Mouse (Mus musculus) stomach, embryonic 15.5 days (tissue): ENCODE measurements at regions not wholly inside any gene's neighbourhood (a gene's known extent, or its start where the extent isn't known, plus 50 kb on each side); places are given as distances from the start of the nearest gene placed in this dataset.
A peak's percentile ranks its signal among the peaks of the same experiment; 100 is the strongest.

Experiments
- ATAC-seq: fragments of 200-750 bp; cut with Nextera tagmentation; 2 replicates; pipeline ENCODE4 v1.8.0; 2017; ENCODE audit warnings: low read depth, moderate number of reproducible peaks, moderate TSS enrichment; ENCODE audit not compliant: insufficient read depth, low FRiP score
- H3K27ac ChIP-seq: fragments of 300-500 bp; sonication (generic); 2 replicates; pipeline ENCODE4 v1.5.1; 2015; ENCODE audit warnings: mild to moderate bottlenecking, inconsistent platforms
- H3K27me3 ChIP-seq: fragments of 300-500 bp; sonication (generic); replicated peaks from 2 replicates; pipeline ENCODE4 v1.6.1; 2015; ENCODE audit warnings: inconsistent platforms
- H3K36me3 ChIP-seq: fragments of 300-500 bp; sonication (generic); 2 replicates; pipeline ENCODE4 v1.6.1; 2015; ENCODE audit warnings: inconsistent platforms
- H3K4me1 ChIP-seq: fragments of 300-500 bp; sonication (generic); 2 replicates; pipeline ENCODE4 v1.6.1; 2015; ENCODE audit warnings: inconsistent platforms
- H3K4me2 ChIP-seq: fragments of 300-500 bp; sonication (generic); 2 replicates; pipeline ENCODE4 v1.6.1; 2015; ENCODE audit warnings: mild to moderate bottlenecking, inconsistent platforms
- H3K4me3 ChIP-seq: fragments of 300-500 bp; sonication (generic); replicated peaks from 2 replicates; pipeline ENCODE4 v1.5.1; 2015; ENCODE audit warnings: inconsistent platforms
- H3K9ac ChIP-seq: fragments of 300-500 bp; sonication (generic); 2 replicates; pipeline ENCODE4 v1.6.1; 2015; ENCODE audit warnings: inconsistent platforms
- H3K9me3 ChIP-seq: fragments of 300-500 bp; sonication (generic); 2 replicates; pipeline ENCODE4 v1.6.1; 2016; ENCODE audit warnings: inconsistent platforms
- WGBS: fragments of 180-500 bp; shearing (Covaris S2); methylation state at CpG from one replicate; pipeline ENCODE4 v1.1.7; 2015; 5-methylcytosine and 5-hydroxymethylcytosine counted together

DNA sequence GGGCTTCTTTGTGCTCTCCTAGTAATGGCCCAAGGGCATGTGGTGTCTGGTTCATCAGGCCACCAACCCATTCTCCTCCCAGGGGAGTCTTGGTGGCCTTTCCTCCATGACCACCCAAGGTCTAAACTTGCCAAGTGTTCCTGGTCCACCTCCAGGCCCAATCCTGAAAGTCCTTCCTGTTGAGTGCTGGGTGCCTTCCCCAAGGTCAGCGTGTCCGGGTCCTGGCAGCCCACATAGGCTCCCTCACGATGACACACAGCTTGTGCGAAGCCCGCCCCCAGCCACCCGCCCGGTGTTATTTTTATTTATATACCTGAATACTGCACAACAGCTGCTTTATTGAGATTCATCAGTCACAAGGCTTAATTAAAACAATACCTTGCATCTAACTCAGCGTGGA is 161.8 kb upstream of the A530016L24Rik start:
- ATAC-seq: no peak
- Histone ChIP-seq H3K9me3 (no peaks in the 10 kb centered on the region), H3K9ac (no peak overlapping the region), H3K4me3 (no peak overlapping the region), H3K4me1 (peaks cover 23% of the 10 kb centered on the region), H3K27me3 (0 out of 2 replicates have a peak, but pooled peaks cover 4% of the 10 kb centered on the region), H3K4me2 (no peak overlapping the region), H3K27ac (no peak overlapping the region), H3K36me3 (no peaks in the 10 kb centered on the region)
- WGBS: 84% methylated on average over 8 of the region's 8 CpGs

GRCm38 (mm10) chr12:112328809-112329575 is 160.3 kb upstream of the A530016L24Rik start:
- 0 out of 2 replicates have a peak, but pooled peaks cover 4% of the 10 kb centered on the region for H3K27me3 ChIP-seq
- H3K36me3 ChIP-seq: no peaks in the 10 kb centered on the region
- 37% methylated on average over 8 of the region's 8 CpGs for WGBS
- no peak overlapping the region for H3K4me3 ChIP-seq
- no peaks in the 10 kb centered on the region for H3K9me3 ChIP-seq
- no peak for ATAC-seq
- H3K4me1 ChIP-seq: peaks cover 28% of the 10 kb centered on the region
- no peak overlapping the region for H3K9ac ChIP-seq
- H3K27ac ChIP-seq: no peak overlapping the region
- H3K4me2 ChIP-seq: no peak overlapping the region

GRCm38 (mm10) chr12:112329701-112330301 is 159.4 kb upstream of the A530016L24Rik start:
- Histone ChIP-seq H3K4me2 (no peak overlapping the region), H3K27me3 (no peaks in the 10 kb centered on the region), H3K4me1 (peaks cover 33% of the 10 kb centered on the region), H3K9ac (no peak overlapping the region), H3K4me3 (no peak overlapping the region), H3K27ac (no peak overlapping the region), H3K36me3 (no peaks in the 10 kb centered on the region), H3K9me3 (no peaks in the 10 kb centered on the region)
- ATAC-seq: no peak
- 31% methylated on average over 18 of the region's 18 CpGs for WGBS

- H3K27me3 ChIP-seq: no peaks in the 10 kb centered on the region
- H3K36me3 ChIP-seq: no peaks in the 10 kb centered on the region
- H3K4me3 ChIP-seq: no peak overlapping the region
- ATAC-seq: no peak
- no peak overlapping the region for H3K9ac ChIP-seq
- peaks cover 33% of the 10 kb centered on the region for H3K4me1 ChIP-seq
- H3K9me3 ChIP-seq: no peaks in the 10 kb centered on the region
- H3K4me2 ChIP-seq: no peak overlapping the region
- H3K27ac ChIP-seq: no peak overlapping the region
- 58% methylated on average over 5 of the region's 5 CpGs for WGBS
Observed at GRCm38 (mm10) chr12:112330557-112330956, 158.7 kb upstream of the A530016L24Rik start.

DNA sequence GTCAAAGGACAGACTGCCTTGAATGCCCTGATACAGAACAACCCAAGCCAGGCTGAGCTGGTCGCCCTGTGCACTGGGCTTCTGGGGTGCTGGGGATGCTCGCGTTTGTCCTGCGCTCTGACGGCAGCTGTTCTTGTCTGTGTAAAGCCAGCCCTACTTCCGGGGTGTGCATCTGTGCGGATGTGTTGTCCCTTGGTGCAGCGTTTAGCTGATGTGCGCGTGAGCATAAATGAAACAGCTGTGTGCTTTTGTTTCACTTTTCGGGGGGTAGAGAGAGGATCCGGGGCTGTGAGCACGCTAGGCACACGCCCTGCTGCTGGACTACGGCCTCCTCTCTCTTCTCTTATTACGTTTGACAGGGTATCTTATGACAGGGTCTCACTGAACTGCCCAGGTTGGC is 158.2 kb upstream of the A530016L24Rik start:
- Histone ChIP-seq H3K9ac (no peak overlapping the region), H3K27ac (no peak overlapping the region), H3K4me2 (no peak overlapping the region), H3K4me3 (no peak overlapping the region), H3K27me3 (no peaks in the 10 kb centered on the region), H3K4me1 (peaks cover 33% of the 10 kb centered on the region), H3K9me3 (no peaks in the 10 kb centered on the region), H3K36me3 (no peaks in the 10 kb centered on the region)
- no peak for ATAC-seq
- WGBS: 56% methylated on average over 16 of the region's 16 CpGs

GRCm38 (mm10) chr12:112333125-112334079 is 155.8 kb upstream of the A530016L24Rik start:
- H3K9me3 ChIP-seq: no peaks in the 10 kb centered on the region
- no peak overlapping the region for H3K4me2 ChIP-seq
- peaks cover 33% of the 10 kb centered on the region for H3K4me1 ChIP-seq
- H3K4me3 ChIP-seq: no peak overlapping the region
- peak; percentile 67 for ATAC-seq
- H3K9ac ChIP-seq: no peak overlapping the region
- H3K27me3 ChIP-seq: no peaks in the 10 kb centered on the region
- no peaks in the 10 kb centered on the region for H3K36me3 ChIP-seq
- H3K27ac ChIP-seq: peak overlapping the region; percentile 23
- 45% methylated on average over 19 of the region's 19 CpGs for WGBS

DNA sequence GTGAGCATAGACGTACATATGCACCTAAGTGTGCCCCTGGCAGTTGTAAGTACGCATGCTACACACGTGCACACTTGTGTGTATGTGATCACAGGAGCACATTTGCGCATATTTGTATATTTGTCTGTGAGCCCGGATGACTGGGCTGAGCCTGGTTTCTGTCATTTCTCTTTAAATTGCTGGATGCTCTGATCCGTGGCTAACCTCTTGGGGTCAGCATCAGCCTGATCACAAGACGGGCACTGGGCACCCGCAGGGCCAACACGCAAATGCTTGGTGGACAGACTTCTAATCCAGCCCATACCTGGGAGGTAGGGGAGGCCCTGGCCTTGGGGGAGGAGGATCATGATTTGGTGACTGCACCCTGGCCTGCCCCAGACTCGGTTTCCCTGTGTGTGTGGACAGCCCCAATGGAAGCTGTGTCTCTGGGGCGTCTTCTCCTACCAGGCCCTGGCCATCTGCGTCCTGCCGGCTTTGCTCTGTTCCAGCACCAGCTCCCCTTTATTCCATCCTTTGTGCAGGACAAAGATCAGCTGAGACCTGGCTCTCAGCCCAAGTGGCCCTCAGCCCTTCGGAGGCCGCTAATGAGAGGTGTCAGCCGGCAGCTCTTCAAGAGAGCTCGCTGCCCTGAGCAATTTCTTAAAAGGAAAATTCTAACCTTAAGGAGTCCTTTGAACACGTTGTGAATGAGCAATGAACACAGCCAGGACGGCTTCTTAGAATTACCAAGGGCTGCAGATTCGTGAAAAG is 155.0 kb upstream of the A530016L24Rik start:
- Histone ChIP-seq H3K4me2 (no peak overlapping the region), H3K4me1 (peaks cover 29% of the 10 kb centered on the region), H3K9me3 (no peaks in the 10 kb centered on the region), H3K9ac (no peak overlapping the region), H3K36me3 (no peaks in the 10 kb centered on the region), H3K27ac (no peak overlapping the region), H3K4me3 (no peak overlapping the region), H3K27me3 (no peaks in the 10 kb centered on the region)
- no peak for ATAC-seq
- 51% methylated on average over 20 of the region's 20 CpGs for WGBS

GRCm38 (mm10) chr12:112335641-112336040 is 153.6 kb upstream of the A530016L24Rik start:
- Histone ChIP-seq H3K4me1 (peaks cover 20% of the 10 kb centered on the region), H3K9ac (no peak overlapping the region), H3K4me2 (no peak overlapping the region), H3K4me3 (no peak overlapping the region), H3K36me3 (no peaks in the 10 kb centered on the region), H3K27me3 (no peaks in the 10 kb centered on the region), H3K9me3 (no peaks in the 10 kb centered on the region), H3K27ac (no peak overlapping the region)
- ATAC-seq: no peak
- 84% methylated on average over 7 of the region's 7 CpGs for WGBS

DNA sequence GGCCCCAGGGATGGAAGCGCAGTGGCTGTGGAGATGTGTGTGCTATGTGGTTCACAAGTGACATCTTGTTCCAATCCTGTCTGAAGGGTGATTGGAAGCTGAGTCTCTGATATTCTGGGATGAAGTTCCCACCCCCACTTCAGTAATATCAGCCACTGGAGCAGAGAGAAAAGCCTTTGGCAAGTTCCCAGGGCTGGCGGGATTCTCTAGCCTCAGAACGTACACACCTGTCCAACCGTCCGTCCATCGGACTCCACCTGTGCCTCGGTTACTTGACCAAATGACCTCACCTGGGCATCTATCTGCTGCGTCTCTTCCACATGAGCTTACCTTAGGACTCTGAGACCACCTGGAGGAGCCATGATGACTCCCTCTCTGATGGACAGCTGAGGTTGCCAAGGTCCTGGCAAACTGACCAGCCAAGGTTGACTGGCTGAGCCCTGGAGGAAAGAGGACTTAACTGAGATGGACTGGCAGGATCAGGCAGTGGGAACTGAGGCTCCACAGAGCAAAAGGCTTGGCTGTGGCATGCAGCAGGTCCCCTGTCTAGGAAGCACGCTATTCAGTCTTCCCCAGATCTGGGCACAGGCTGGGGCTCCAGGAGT is 152.5 kb upstream of the A530016L24Rik start:
- Histone ChIP-seq H3K27me3 (no peaks in the 10 kb centered on the region), H3K4me1 (peaks cover 13% of the 10 kb centered on the region; the same call in 1 of the 2 replicates), H3K36me3 (no peaks in the 10 kb centered on the region)

DNA sequence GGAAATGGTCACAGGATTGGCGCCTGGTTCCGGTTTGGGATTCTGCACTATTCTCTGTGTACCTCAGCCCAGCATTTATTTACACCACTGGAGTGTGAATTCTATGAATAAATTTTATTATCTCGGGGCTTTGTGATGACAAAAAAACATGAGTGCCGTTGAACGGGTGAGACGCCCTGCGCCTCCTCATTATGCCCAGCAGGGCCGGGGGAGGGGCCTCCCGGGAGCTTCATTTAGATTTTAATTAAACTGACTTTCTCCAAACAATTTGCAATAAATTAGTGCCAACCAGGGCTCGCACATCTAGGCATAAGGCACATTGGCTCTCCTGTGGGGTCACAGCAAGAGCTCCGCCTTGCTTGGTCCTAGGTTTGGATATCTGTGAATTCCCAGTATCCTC is 151.8 kb upstream of the A530016L24Rik start:
- Histone ChIP-seq H3K36me3 (no peaks in the 10 kb centered on the region), H3K4me2 (no peak overlapping the region), H3K4me1 (peaks cover 11% of the 10 kb centered on the region; the same call in 1 of the 2 replicates), H3K4me3 (no peak overlapping the region), H3K27me3 (no peaks in the 10 kb centered on the region), H3K27ac (no peak overlapping the region), H3K9ac (no peak overlapping the region), H3K9me3 (no peaks in the 10 kb centered on the region)
- WGBS: 80% methylated on average over 11 of the region's 11 CpGs
- no peak for ATAC-seq

More for the DNA sequence above, 152.5 kb upstream of the A530016L24Rik start:
- WGBS: 83% methylated on average over 9 of the region's 9 CpGs
- Histone ChIP-seq H3K4me3 (no peak overlapping the region), H3K9me3 (no peaks in the 10 kb centered on the region), H3K4me2 (no peak overlapping the region), H3K9ac (no peak overlapping the region), H3K27ac (no peak overlapping the region)
- no peak for ATAC-seq

DNA sequence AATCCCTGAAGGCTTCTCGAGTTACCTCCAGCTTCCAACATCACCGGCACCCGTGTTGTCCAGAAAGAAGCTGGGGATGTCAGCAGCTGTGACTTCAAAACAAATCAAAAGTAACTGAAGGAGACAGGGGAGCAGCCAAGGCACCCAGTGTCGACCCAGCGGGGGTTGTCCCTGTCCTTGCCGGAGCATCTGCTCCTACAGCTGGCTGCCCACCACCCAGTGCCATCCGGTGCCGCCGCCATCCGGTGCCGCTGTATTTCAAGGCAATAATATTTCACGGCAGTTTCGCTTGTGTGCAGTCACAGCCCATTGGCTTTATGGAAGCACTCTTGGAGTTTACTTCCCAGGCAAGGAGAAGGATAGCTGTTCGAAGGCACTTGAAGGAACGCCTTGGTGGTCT is 150.3 kb upstream of the A530016L24Rik start:
- no peaks in the 10 kb centered on the region for H3K27me3 ChIP-seq
- peaks cover 5% of the 10 kb centered on the region; the same call in 1 of the 2 replicates for H3K4me1 ChIP-seq
- no peak overlapping the region for H3K4me3 ChIP-seq
- no peak overlapping the region for H3K4me2 ChIP-seq
- 80% methylated on average over 15 of the region's 15 CpGs for WGBS
- H3K27ac ChIP-seq: no peak overlapping the region
- no peak for ATAC-seq
- no peaks in the 10 kb centered on the region for H3K36me3 ChIP-seq
- no peak overlapping the region for H3K9ac ChIP-seq
- H3K9me3 ChIP-seq: no peaks in the 10 kb centered on the region
